Mouse (Mus musculus) CH12.LX (cell line): ENCODE measurements around the gene Figla. TPM values are rescaled to one million over a fixed set of nuclear protein-coding genes. Genes with fewer than 3 reads are reported as not detected.
"Not testable (repeated sequence)": the region's sequence is repeated elsewhere in the genome, so short reads cannot be mapped to it uniquely, and the experiment has no call there.

Experiments used
- DNase-seq: peaks from one replicate; pipeline ENCODE4 v3.0.0-alpha.2; 2013; ENCODE audit errors: extremely low read depth
- H3K27ac ChIP-seq: 2 replicates; pipeline ENCODE4 v1.5.1; 2012; ENCODE audit warnings: low read depth, mild to moderate bottlenecking, control low read depth, moderate library complexity; ENCODE audit not compliant: insufficient read depth
- H3K27me3 ChIP-seq: replicated peaks from 2 replicates; pipeline ENCODE3; 2012; ENCODE audit warnings: inconsistent platforms
- H3K36me3 ChIP-seq, 2 experiments: replicated peaks in 1 of 2; 2 replicates each; pipeline versions ENCODE3 to v1.6.1; 2012; ENCODE audit warnings: inconsistent platforms in 1 of 2, low read length in 1 of 2, mild to moderate bottlenecking in 1 of 2, mixed read lengths in 1 of 2, moderate library complexity in 1 of 2; ENCODE audit not compliant: control insufficient read depth in 1 of 2, insufficient read depth in 1 of 2
- H3K4me1 ChIP-seq, 2 experiments: 2 replicates each; pipeline ENCODE4 v1.6.1; 2012; ENCODE audit warnings: inconsistent platforms in 1 of 2, moderate library complexity in 1 of 2; ENCODE audit not compliant: insufficient read depth in 2 of 2, control insufficient read depth in 1 of 2
- H3K4me2 ChIP-seq: 2 replicates; pipeline ENCODE4 v1.6.1; 2012; ENCODE audit warnings: low read depth, mild to moderate bottlenecking, control low read depth; ENCODE audit not compliant: poor library complexity, insufficient read depth, severe bottlenecking
- H3K4me3 ChIP-seq, 3 experiments: fragments of 150-350 bp in 1 of 3; sonication (generic) in 1 of 3; replicated peaks in 1 of 3; 2 replicates each; pipeline versions ENCODE3 to v1.5.1; 2011 to 2012; ENCODE audit warnings: low read depth in 2 of 3, low read length in 2 of 3, mild to moderate bottlenecking in 2 of 3, moderate library complexity in 2 of 3, control low read depth in 1 of 3, improper control_type of control experiment in 1 of 3, inconsistent platforms in 1 of 3, mixed read lengths in 1 of 3; ENCODE audit not compliant: poor library complexity in 1 of 3
- H3K79me2 ChIP-seq: replicated peaks from 2 replicates; pipeline ENCODE4 v1.6.1; 2012; ENCODE audit warnings: mild to moderate bottlenecking, moderate library complexity; ENCODE audit not compliant: control insufficient read depth, poor library complexity, insufficient read depth, severe bottlenecking; ENCODE audit errors: extremely low read depth
- H3K9ac ChIP-seq: 2 replicates; pipeline ENCODE4 v1.6.1; 2012; ENCODE audit warnings: low read depth, mild to moderate bottlenecking, control low read depth, moderate library complexity; ENCODE audit not compliant: insufficient read depth
- H3K9me3 ChIP-seq: replicated peaks from 2 replicates; pipeline ENCODE3; 2012; ENCODE audit warnings: low read length, inconsistent platforms, mixed read lengths
- CHD1 ChIP-seq: IDR thresholded peaks from 2 replicates; pipeline ENCODE4 v1.6.1; 2012; ENCODE audit warnings: low read depth, low read length, improper control_type of control experiment, inconsistent platforms
- E2F4 ChIP-seq: IDR thresholded peaks from 2 replicates; pipeline ENCODE4 v1.6.1; 2011; ENCODE audit warnings: low read depth, low read length, improper control_type of control experiment; ENCODE audit not compliant: insufficient replicate concordance
- ELF1 ChIP-seq: IDR thresholded peaks from 2 replicates; pipeline ENCODE4 v1.6.1; 2014; ENCODE audit warnings: low read depth, mild to moderate bottlenecking, inconsistent platforms, low read length, improper control_type of control experiment
- EP300 ChIP-seq: IDR thresholded peaks from 2 replicates; pipeline ENCODE4 v1.6.1; 2011; ENCODE audit warnings: low read length, improper control_type of control experiment
- HCFC1 ChIP-seq: IDR thresholded peaks from 2 replicates; pipeline ENCODE4 v1.6.1; 2012; ENCODE audit warnings: low read depth, mild to moderate bottlenecking, inconsistent platforms, low read length, improper control_type of control experiment
- JUN ChIP-seq: IDR thresholded peaks from 2 replicates; pipeline ENCODE4 v1.6.1; 2011; ENCODE audit warnings: low read depth, mild to moderate bottlenecking, low read length, improper control_type of control experiment, moderate library complexity; ENCODE audit not compliant: insufficient read depth
- KAT2A ChIP-seq: IDR thresholded peaks from 2 replicates; pipeline ENCODE4 v1.6.1; 2012; ENCODE audit warnings: low read length, improper control_type of control experiment, inconsistent platforms; ENCODE audit not compliant: insufficient replicate concordance
- MAX ChIP-seq: IDR thresholded peaks from 2 replicates; pipeline ENCODE4 v1.6.1; 2011; ENCODE audit warnings: low read length, improper control_type of control experiment
- MEF2A ChIP-seq: IDR thresholded peaks from 2 replicates; pipeline ENCODE4 v1.6.1; 2014; ENCODE audit warnings: low read depth, mild to moderate bottlenecking, inconsistent platforms, low read length, improper control_type of control experiment, borderline replicate concordance
- MYC ChIP-seq: IDR thresholded peaks from 2 replicates; pipeline ENCODE4 v1.6.1; 2011; ENCODE audit warnings: low read depth, mild to moderate bottlenecking, improper control_type of control experiment, low read length
- NELFE ChIP-seq: IDR thresholded peaks from 2 replicates; pipeline ENCODE4 v1.6.1; 2011; ENCODE audit warnings: low read depth, low read length, improper control_type of control experiment
- POLR2A ChIP-seq: IDR thresholded peaks from 2 replicates; pipeline ENCODE4 v1.6.1; 2011; ENCODE audit warnings: low read depth, mild to moderate bottlenecking, improper control_type of control experiment, low read length
- RAD21 ChIP-seq: IDR thresholded peaks from 2 replicates; pipeline ENCODE4 v1.6.1; 2011; ENCODE audit warnings: low read depth, mild to moderate bottlenecking, low read length, improper control_type of control experiment, moderate library complexity
- SMC3 ChIP-seq: IDR thresholded peaks from 2 replicates; pipeline ENCODE4 v1.6.1; 2011; ENCODE audit warnings: low read depth, low read length, improper control_type of control experiment
- dilution Hi-C: fragments of 300-500 bp; cut with MboI; formaldehyde crosslinking; loops from 2 replicates; pipeline ENCODE4 v1.14.3; 2020; ENCODE audit warnings: low sequenced_read_pairs; ENCODE audit not compliant: extremely low pct_unique_long_range_greater_than_20kb, extremely low pct_ligation_motif_present
- in situ Hi-C: fragments of 300-500 bp; cut with MboI; formaldehyde crosslinking; loops from 3 replicates; pipeline ENCODE4 v1.14.3; 2019; ENCODE audit warnings: low sequenced_read_pairs, low pct_ligation_motif_present, low pct_unique_long_range_greater_than_20kb, mixed read lengths
- polyA plus RNA-seq: library from polyadenylated mRNA; unstranded; fragments of >175 nt; gene quantifications from 2 replicates; pipeline ENCODE4 v1.2.1, GENCODE M21; 2012; ENCODE audit warnings: low read depth; ENCODE audit not compliant: insufficient read length
- total RNA-seq, 2 experiments: library from RNA; depleted of rRNA; stranded (reverse); fragments of 300-350 nt in 1 of 2; fragments of >200 nt in 1 of 2; gene quantifications; 2 replicates each; pipeline ENCODE4 v1.2.3; 2012 to 2014

Figla gene
- total and polyA plus RNA-seq, 3 experiments, result not detected

- TF ChIP-seq NELFE (no peak), SMC3 (peak; percentile 70), KAT2A (no peak), MAX (no peak), E2F4 (no peak), HCFC1 (no peak), MYC (no peak), POLR2A (no peak), CHD1 (no peak), EP300 (no peak), RAD21 (peak; percentile 58)
These were observed 6.0 kb upstream of the Figla start (continued) for GRCm38 (mm10) chr6:86009980-86010379.

GRCm38 (mm10) chr6:86014812-86015211, 1.2 kb upstream of the Figla start:
- H3K4me3 ChIP-seq, H3K4me1 ChIP-seq, H3K79me2 ChIP-seq, dilution Hi-C loops, H3K4me2 ChIP-seq, H3K9ac ChIP-seq, H3K9me3 ChIP-seq, H3K36me3 ChIP-seq, H3K27ac ChIP-seq, DNase-seq: not testable (repeated sequence)
- peaks cover 75% of the 10 kb centered on the region for H3K27me3 ChIP-seq
- in situ Hi-C loops, result loop anchor here (25.0 kb wide), 1 partner anchor 347 kb away; the partner anchor contains the start of genes Fam136a and Snrpg

- no peak overlapping the region for H3K9ac ChIP-seq
- H3K27ac ChIP-seq, result no peak overlapping the region
- no peak for TF ChIP-seq ELF1
- no peak for TF ChIP-seq JUN
- no peak for TF ChIP-seq MEF2A
- peaks cover 74% of the 10 kb centered on the region for H3K27me3 ChIP-seq
- in situ Hi-C loops (loop anchor here (25.0 kb wide), 1 partner anchor 345 kb away; the partner anchor contains the start of genes Fam136a and Snrpg), dilution Hi-C loops (no loop called here)
- no peaks in the 10 kb centered on the region for H3K36me3 ChIP-seq
- no peak overlapping the region for H3K4me3 ChIP-seq
- H3K4me1 ChIP-seq, result no peaks in the 10 kb centered on the region
- no peak for DNase-seq
- H3K9me3 ChIP-seq, result no peaks in the 10 kb centered on the region
- H3K4me2 ChIP-seq, result no peak overlapping the region
- H3K79me2 ChIP-seq, result no peaks in the 10 kb centered on the region
These were observed 901 bp downstream of the Figla start for GRCm38 (mm10) chr6:86016793-86017350.
